Mouse (Mus musculus) forebrain, postnatal 0 days (tissue): Measurements from ENCODE around the gene Tcf7l2. TPM values are rescaled to one million over a fixed set of nuclear protein-coding genes. Genes with fewer than 3 reads are reported as not detected.

Experiments used
- ATAC-seq: fragments of 200-750 bp; cut with Nextera tagmentation; 2 replicates; pipeline ENCODE4 v1.8.0; 2017; ENCODE audit warnings: mild to moderate bottlenecking, moderate library complexity
- DNase-seq: peaks from one replicate; pipeline ENCODE4 v3.0.0-alpha.2; 2015
- H3K27ac ChIP-seq: fragments of 300-500 bp; sonication (generic); 2 replicates; pipeline ENCODE4 v1.5.1; 2014; ENCODE audit warnings: low read depth, mild to moderate bottlenecking, antibody characterized with exemption, low read length, moderate library complexity, mixed read lengths
- H3K27me3 ChIP-seq: fragments of 300-500 bp; sonication (generic); 2 replicates; pipeline ENCODE4 v1.6.1; 2014; ENCODE audit warnings: mild to moderate bottlenecking, low read length, mixed read lengths; ENCODE audit not compliant: insufficient read depth
- H3K36me3 ChIP-seq: fragments of 300-500 bp; sonication (generic); 2 replicates; pipeline ENCODE4 v1.6.1; 2014; ENCODE audit warnings: mild to moderate bottlenecking, moderate library complexity; ENCODE audit not compliant: insufficient read depth
- H3K4me1 ChIP-seq: fragments of 300-500 bp; sonication (generic); 2 replicates; pipeline ENCODE4 v1.6.1; 2014; ENCODE audit warnings: antibody characterized with exemption; ENCODE audit not compliant: insufficient read depth
- H3K4me2 ChIP-seq: fragments of 300-500 bp; sonication (generic); 2 replicates; pipeline ENCODE4 v1.6.1; 2014; ENCODE audit warnings: low read depth, mild to moderate bottlenecking, moderate library complexity
- H3K4me3 ChIP-seq: fragments of 300-500 bp; sonication (generic); 2 replicates; pipeline ENCODE4 v1.5.1; 2014; ENCODE audit warnings: low read depth, low read length, mixed read lengths
- H3K9ac ChIP-seq: fragments of 300-500 bp; sonication (generic); 2 replicates; pipeline ENCODE4 v1.6.1; 2014; ENCODE audit warnings: mild to moderate bottlenecking
- H3K9me3 ChIP-seq: fragments of 300-500 bp; sonication (generic); 2 replicates; pipeline ENCODE4 v1.6.1; 2016; ENCODE audit warnings: low read length
- CTCF ChIP-seq: sonication (generic); IDR thresholded peaks from 2 replicates; pipeline ENCODE4 v1.5.1; 2016; ENCODE audit warnings: antibody characterized with exemption, control low read depth, low read depth
- WGBS: fragments of 180-500 bp; shearing (Covaris S2); extraction: QIAGEN DNeasy Blood & Tissue Kit; methylation state at CpG from one replicate; pipeline ENCODE4 v1.1.7; 2014; 5-methylcytosine and 5-hydroxymethylcytosine counted together
- polyA plus RNA-seq: library from polyadenylated mRNA; unstranded; fragments of >200 nt; fragmentation: Nextera tagmentation; extraction: Ambion mirVana; gene quantifications from 2 replicates; pipeline ENCODE4 v1.2.1, GENCODE M21; 2015
- total RNA-seq: library from RNA; depleted of rRNA; stranded (reverse); fragments of >200 nt; gene quantifications from 2 replicates; pipeline ENCODE4 v1.2.3, GENCODE M21; 2014

Tcf7l2 gene
- total and polyA plus RNA-seq, 2 experiments from 2014 or later, result 17.7 to 282 TPM

GRCm38 (mm10) chr19:55865774-55866578 lies 124.4 kb downstream of the Tcf7l2 start:
- 90% methylated on average over 13 of the region's 13 CpGs for WGBS
- ATAC-seq (no peak), DNase-seq (no peak)
- H3K9me3 ChIP-seq, result no peaks in the 10 kb centered on the region
- no peaks in the 10 kb centered on the region for H3K4me1 ChIP-seq
- H3K27me3 ChIP-seq, result no peaks in the 10 kb centered on the region
- no peak overlapping the region for H3K4me3 ChIP-seq
- TF ChIP-seq CTCF, result no peak
- no peak overlapping the region for H3K4me2 ChIP-seq
- H3K36me3 ChIP-seq, result no peaks in the 10 kb centered on the region
- H3K9ac ChIP-seq, result no peak overlapping the region
- H3K27ac ChIP-seq, result no peak overlapping the region

- no peak for ATAC-seq
- Histone ChIP-seq H3K4me1 (no peaks in the 10 kb centered on the region), H3K27ac (no peak overlapping the region), H3K36me3 (no peaks in the 10 kb centered on the region), H3K4me2 (no peak overlapping the region), H3K4me3 (no peak overlapping the region), H3K9me3 (no peaks in the 10 kb centered on the region), H3K27me3 (no peaks in the 10 kb centered on the region), H3K9ac (no peak overlapping the region)
- WGBS, result 85% methylated on average over 6 of the region's 6 CpGs
- no peak for DNase-seq
- TF ChIP-seq CTCF, result no peak
Measured at GRCm38 (mm10) chr19:55867255-55867654, 125.6 kb downstream of the Tcf7l2 start.

- no peaks in the 10 kb centered on the region for H3K9me3 ChIP-seq
- no peaks in the 10 kb centered on the region for H3K27me3 ChIP-seq
- H3K9ac ChIP-seq, result no peak overlapping the region
- no peaks in the 10 kb centered on the region for H3K4me1 ChIP-seq
- H3K4me3 ChIP-seq, result no peak overlapping the region
- DNase-seq (no peak), ATAC-seq (no peak)
- no peak for TF ChIP-seq CTCF
- no peak overlapping the region for H3K4me2 ChIP-seq
- H3K27ac ChIP-seq, result no peak overlapping the region
- WGBS, result 65% methylated on average over 3 of the region's 3 CpGs
- no peaks in the 10 kb centered on the region for H3K36me3 ChIP-seq
Measured at GRCm38 (mm10) chr19:55867905-55868304, 126.3 kb downstream of the Tcf7l2 start.

GRCm38 (mm10) chr19:55868597-55868996 lies 127.0 kb downstream of the Tcf7l2 start:
- Histone ChIP-seq H3K4me2 (no peak overlapping the region), H3K4me1 (no peaks in the 10 kb centered on the region), H3K36me3 (no peaks in the 10 kb centered on the region), H3K9me3 (no peaks in the 10 kb centered on the region), H3K4me3 (no peak overlapping the region), H3K9ac (no peak overlapping the region), H3K27me3 (no peaks in the 10 kb centered on the region), H3K27ac (no peak overlapping the region)
- no peak for TF ChIP-seq CTCF
- DNase-seq (no peak), ATAC-seq (no peak)
- WGBS, result 95% methylated on average over 4 of the region's 4 CpGs

GRCm38 (mm10) chr19:55870825-55871224 lies 129.2 kb downstream of the Tcf7l2 start:
- no peak overlapping the region for H3K4me2 ChIP-seq
- no peak for TF ChIP-seq CTCF
- H3K27ac ChIP-seq, result no peak overlapping the region
- H3K9me3 ChIP-seq, result no peaks in the 10 kb centered on the region
- no peak overlapping the region for H3K9ac ChIP-seq
- no peaks in the 10 kb centered on the region for H3K36me3 ChIP-seq
- H3K4me1 ChIP-seq, result no peaks in the 10 kb centered on the region
- WGBS, result 77% methylated on average over 12 of the region's 12 CpGs
- ATAC-seq (no peak), DNase-seq (no peak)
- H3K4me3 ChIP-seq, result no peak overlapping the region
- no peaks in the 10 kb centered on the region for H3K27me3 ChIP-seq

- DNase-seq, result no peak
- H3K4me2 ChIP-seq, result no peak overlapping the region
- H3K27me3 ChIP-seq, result no peaks in the 10 kb centered on the region
- no peaks in the 10 kb centered on the region for H3K9me3 ChIP-seq
- no peak for TF ChIP-seq CTCF
- 51% methylated on average over 3 of the region's 3 CpGs for WGBS
- no peaks in the 10 kb centered on the region for H3K36me3 ChIP-seq
- H3K9ac ChIP-seq, result no peak overlapping the region
- no peaks in the 10 kb centered on the region for H3K4me1 ChIP-seq
- no peak overlapping the region for H3K27ac ChIP-seq
- H3K4me3 ChIP-seq, result no peak overlapping the region
- ATAC-seq, result no peak
Measured at GRCm38 (mm10) chr19:55871496-55871895, 129.9 kb downstream of the Tcf7l2 start.

GRCm38 (mm10) chr19:55873221-55873620 lies 131.6 kb downstream of the Tcf7l2 start:
- Histone ChIP-seq H3K9me3 (no peaks in the 10 kb centered on the region), H3K9ac (no peak overlapping the region), H3K36me3 (no peaks in the 10 kb centered on the region), H3K4me1 (no peaks in the 10 kb centered on the region), H3K27ac (no peak overlapping the region), H3K4me2 (no peak overlapping the region), H3K4me3 (no peak overlapping the region), H3K27me3 (no peaks in the 10 kb centered on the region; the same call in 1 of the 2 replicates)
- DNase-seq (no peak), ATAC-seq (no peak)
- TF ChIP-seq CTCF, result no peak
- WGBS, result 68% methylated on average over 3 of the region's 3 CpGs
